Mouse (Mus musculus) spleen, adult 2 months (tissue): ENCODE measurements around the gene Cap1.

Experiments
- CTCF ChIP-seq: fragments of 200-500 bp; IDR thresholded peaks from 2 replicates; pipeline ENCODE4 v1.5.1; 2011; ENCODE audit warnings: mild to moderate bottlenecking, inconsistent platforms; ENCODE audit not compliant: insufficient read depth, insufficient read length, insufficient replicate concordance; ENCODE audit errors: extremely low read depth
- POLR2A ChIP-seq: fragments of 200-500 bp; IDR thresholded peaks from 2 replicates; pipeline ENCODE4 v1.6.1; 2011; ENCODE audit warnings: low read depth, low read length, inconsistent platforms

DNA sequence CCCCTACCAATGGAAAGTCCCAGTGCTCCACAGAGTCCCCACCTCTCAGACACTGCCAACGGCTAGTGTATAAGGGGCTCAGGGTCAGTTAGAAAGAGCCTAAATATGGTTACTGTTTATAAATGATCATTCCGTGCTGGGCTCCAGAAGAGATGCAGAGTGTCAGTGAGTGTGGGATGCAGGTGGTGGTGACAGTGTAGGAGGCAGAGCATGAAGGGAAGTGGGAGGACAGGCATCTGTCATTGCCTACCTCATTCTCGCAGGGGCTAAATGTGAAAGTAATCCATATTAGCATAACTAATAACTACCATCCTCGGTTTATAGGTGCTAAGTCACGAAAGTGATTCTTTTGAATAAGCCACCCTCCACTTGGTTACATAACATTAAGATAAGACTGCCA lies 15.1 kb downstream of the Cap1 start:
- TF ChIP-seq POLR2A (no peak), CTCF (no peak)
